Mouse (Mus musculus): ENCODE measurements at regions not wholly inside any gene's neighbourhood (a gene's known extent, or its start where the extent isn't known, plus 50 kb on each side); places are given as distances from the start of the nearest gene placed in this dataset.
A peak's percentile ranks its signal among the peaks of the same experiment; 100 is the strongest.
"Not testable (repeated sequence)": the region's sequence is repeated elsewhere in the genome, so short reads cannot be mapped to it uniquely, and the experiment has no call there.

DNA sequence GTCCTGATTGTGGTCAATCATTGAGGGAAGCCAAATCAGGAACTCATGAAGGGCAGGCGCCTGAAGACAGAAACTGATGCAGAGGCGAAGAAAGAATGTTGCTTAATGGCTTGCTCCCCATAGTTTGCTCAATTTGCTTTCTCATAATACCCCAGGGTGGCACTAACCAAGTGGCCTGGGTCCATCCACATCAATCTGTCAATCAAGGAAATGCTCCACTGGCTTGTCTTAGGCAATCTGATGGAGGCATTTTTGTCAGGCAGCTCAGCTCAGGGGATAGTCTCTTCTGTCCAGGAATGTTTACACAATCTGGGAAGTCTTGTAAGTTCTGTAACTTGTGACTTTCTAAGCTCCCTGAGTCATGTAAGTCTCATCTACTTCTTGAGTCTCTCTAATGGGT is 50.0 kb upstream of the Klhl24 start:
- DNase-seq: no peak

DNA sequence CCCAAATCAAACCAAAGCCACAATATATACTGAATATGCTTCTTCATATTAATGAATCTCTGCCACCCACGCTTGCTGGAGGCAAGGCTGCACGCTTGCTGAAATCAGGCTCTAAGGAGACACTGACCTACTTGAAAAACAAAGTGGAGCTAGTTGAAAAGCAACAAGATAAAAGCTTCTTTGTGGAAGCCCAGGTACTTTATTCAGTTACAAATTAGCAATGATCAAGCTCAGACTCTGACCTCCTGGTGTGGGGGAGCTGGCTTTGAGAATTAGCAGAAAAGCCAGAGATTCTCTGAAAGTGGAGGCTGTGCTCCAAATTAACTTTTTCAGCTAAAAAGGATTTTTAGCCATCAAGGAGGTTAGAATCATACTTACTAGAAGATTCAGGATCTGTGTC is 52.3 kb upstream of the Klhl6 start:
- DNase-seq: not testable (repeated sequence)

DNA sequence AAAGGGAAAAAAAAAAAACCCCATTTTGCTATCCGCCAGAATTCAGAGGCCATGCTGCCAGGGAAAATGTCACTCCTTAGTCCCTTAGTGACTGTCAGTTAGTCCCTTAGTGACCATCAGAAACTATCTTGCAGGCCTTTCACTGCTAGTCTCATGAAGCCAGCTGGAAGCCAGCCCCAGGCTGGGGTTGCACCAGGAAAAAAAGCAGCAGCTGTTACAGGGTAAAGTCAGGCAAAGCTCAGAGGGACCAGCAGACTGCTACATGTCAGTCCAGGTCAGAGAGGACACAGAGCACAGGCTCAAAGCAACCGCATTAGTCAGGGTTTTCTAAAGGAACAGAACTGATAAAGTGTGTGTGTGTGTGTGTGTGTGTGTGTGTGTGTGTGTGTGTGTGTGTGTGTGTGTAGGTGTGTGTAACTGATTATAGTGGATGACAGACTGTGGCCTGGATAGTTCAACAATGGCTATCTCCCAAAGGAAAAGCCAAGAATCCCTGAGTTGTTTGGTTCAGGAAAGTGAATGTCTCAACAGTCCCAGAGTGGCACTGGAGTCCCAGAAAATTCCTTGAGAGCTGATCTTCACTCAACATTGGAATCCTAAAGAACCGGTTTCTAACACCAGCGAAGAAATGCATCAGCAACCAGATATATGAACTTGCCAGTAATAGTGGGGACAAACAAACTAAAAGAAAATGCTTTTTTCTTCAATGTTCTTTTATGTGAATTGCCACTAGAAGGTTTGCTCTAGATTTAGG is 49.7 kb upstream of the Klhl6 start:
- DNase-seq: peak; percentile 50
